Mouse (Mus musculus) neutrophil, adult 5-6 weeks (primary cell): ENCODE results near the gene Yipf1. TPM values are rescaled to one million over a fixed set of nuclear protein-coding genes. Genes with fewer than 3 reads are reported as not detected.
A peak's percentile ranks its signal among the peaks of the same experiment; 100 is the strongest.
"Not testable (repeated sequence)": the region's sequence is repeated elsewhere in the genome, so short reads cannot be mapped to it uniquely, and the experiment has no call there.

ENCODE experiments used
- ATAC-seq: fragments of 151-379, 151-347 bp; 2 replicates; pipeline ENCODE4 v1.8.0; 2017; ENCODE audit warnings: mild to moderate bottlenecking, moderate TSS enrichment; ENCODE audit not compliant: insufficient number of reproducible peaks, poor library complexity, low FRiP score, severe bottlenecking; ENCODE audit errors: extremely low read depth
- total RNA-seq: library from RNA; stranded (forward); fragments of 200-1000 nt; gene quantifications from 2 replicates; pipeline ENCODE4 v1.2.3, GENCODE M21; 2017

The Yipf1 gene
- total RNA-seq, 1 experiment from 2014 or later = 59.7 TPM

- no peak for ATAC-seq
Observed at GRCm38 (mm10) chr4:107362755-107363154, 48.6 kb downstream of the Yipf1 start.

GRCm38 (mm10) chr4:107363573-107363972 is 49.4 kb downstream of the Yipf1 start:
- no peak for ATAC-seq

- ATAC-seq = peak; percentile 49; the same call in 1 of the 2 replicates
Observed at GRCm38 (mm10) chr4:107364190-107364639, 50.1 kb downstream of the Yipf1 start.

GRCm38 (mm10) chr4:107366408-107366807 is 52.2 kb downstream of the Yipf1 start:
- not testable (repeated sequence) for ATAC-seq

- peak; percentile 93 for ATAC-seq
Observed at GRCm38 (mm10) chr4:107367567-107368314, 53.6 kb downstream of the Yipf1 start, which contains the start of gene Ndc1. TSS of gene Ndc1 (plus strand) at chr4:107367784.

GRCm38 (mm10) chr4:107372304-107372703 is 58.1 kb downstream of the Yipf1 start:
- no peak for ATAC-seq

- ATAC-seq = no peak
Observed at GRCm38 (mm10) chr4:107374677-107375076, 60.5 kb downstream of the Yipf1 start.

GRCm38 (mm10) chr4:107378954-107379353 is 64.8 kb downstream of the Yipf1 start:
- ATAC-seq = no peak

- no peak for ATAC-seq
Observed at GRCm38 (mm10) chr4:107380871-107381270, 66.7 kb downstream of the Yipf1 start.

GRCm38 (mm10) chr4:107387038-107387437 is 72.9 kb downstream of the Yipf1 start:
- no peak for ATAC-seq

GRCm38 (mm10) chr4:107387465-107387864 is 73.3 kb downstream of the Yipf1 start:
- ATAC-seq = no peak

GRCm38 (mm10) chr4:107388291-107388690 is 74.1 kb downstream of the Yipf1 start:
- no peak for ATAC-seq

GRCm38 (mm10) chr4:107389345-107389744 is 75.2 kb downstream of the Yipf1 start:
- no peak for ATAC-seq

GRCm38 (mm10) chr4:107393771-107394170 is 79.6 kb downstream of the Yipf1 start:
- ATAC-seq = no peak

Other genes starting within 250 kb of the Yipf1 start
- gene Mrpl37, start 247.5 kb upstream of the Yipf1 start, total RNA-seq = 26.4 and 31.7 TPM in 2 replicates
- 6.0 and 13.0 TPM in 2 replicates for gene Cyb5rl, start 247.4 kb upstream of the Yipf1 start, total RNA-seq
- not detected in 2 replicates for gene Cdcp2, start 217.5 kb upstream of the Yipf1 start, total RNA-seq
- 202 and 210 TPM in 2 replicates for gene Tmem59, start 136.0 kb upstream of the Yipf1 start, total RNA-seq
- gene Tceanc2, start 135.2 kb upstream of the Yipf1 start, total RNA-seq = 22.0 and 23.8 TPM in 2 replicates
- gene Ldlrad1, start 105.2 kb upstream of the Yipf1 start, total RNA-seq = 0.70 TPM in 1 of 2 replicates, not detected in the other
- 6.1 and 7.9 TPM in 2 replicates for gene Lrrc42, start 60.8 kb upstream of the Yipf1 start, total RNA-seq
- 5.5 and 11.1 TPM in 2 replicates for gene Hspb11, start 60.8 kb upstream of the Yipf1 start, total RNA-seq
- gene Dio1, start 7.2 kb upstream of the Yipf1 start, total RNA-seq = not detected in 2 replicates
- gene Ndc1, start 53.4 kb downstream of the Yipf1 start, total RNA-seq = 4.8 and 6.1 TPM in 2 replicates
- gene Glis1, start 120.2 kb downstream of the Yipf1 start, total RNA-seq = not detected in 2 replicates